Mouse (Mus musculus) gastrocnemius, postnatal 4 days (tissue): ENCODE measurements around the gene Olfr247. TPM values are rescaled to one million over a fixed set of nuclear protein-coding genes. Genes with fewer than 3 reads are reported as not detected.
"Not testable (repeated sequence)": the region's sequence is repeated elsewhere in the genome, so short reads cannot be mapped to it uniquely, and the experiment has no call there.

Experiments used
- DNase-seq, 2 experiments: peaks; one replicate each; pipeline ENCODE4 v3.0.0; 2021 to 2022; ENCODE audit warnings: low spot score in 2 of 2, mixed read lengths in 2 of 2
- long read RNA-seq, 2 experiments: library from polyadenylated mRNA; stranded (forward); transcript quantifications; one replicate each; pipeline ENCODE4 v2.0.0; 2021
- total RNA-seq, 2 experiments: library from RNA; stranded (reverse); gene quantifications; 2 replicates each; pipeline ENCODE4 v1.2.3; 2021

Gene Olfr247
- not detected for total RNA-seq
- long read RNA-seq, experiment 1, result 0 reads
- long read RNA-seq, experiment 2, result 0 reads

DNA sequence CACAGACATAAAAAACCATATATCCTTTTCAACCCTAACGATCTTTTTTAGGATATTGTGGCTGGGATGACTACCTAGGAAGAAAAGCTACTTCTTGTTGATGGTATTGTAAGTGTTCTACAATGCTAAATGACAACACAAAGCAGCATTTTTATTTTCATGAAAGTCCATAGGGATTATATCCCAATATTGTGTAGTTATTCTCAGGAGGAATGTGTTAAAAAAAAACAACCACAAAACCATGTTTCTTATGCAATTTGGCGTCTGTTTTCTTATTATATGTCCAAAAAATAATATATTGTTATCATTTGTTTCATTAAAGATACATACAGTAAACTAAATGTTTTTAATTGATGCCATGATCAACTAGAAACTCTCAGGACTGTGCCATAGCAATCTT is at the start of gene Olfr247:
Gene Olfr247 (minus strand): TSS at position 101 of the 400 bp plus-strand sequence.
- DNase-seq, result not testable (repeated sequence)

DNA sequence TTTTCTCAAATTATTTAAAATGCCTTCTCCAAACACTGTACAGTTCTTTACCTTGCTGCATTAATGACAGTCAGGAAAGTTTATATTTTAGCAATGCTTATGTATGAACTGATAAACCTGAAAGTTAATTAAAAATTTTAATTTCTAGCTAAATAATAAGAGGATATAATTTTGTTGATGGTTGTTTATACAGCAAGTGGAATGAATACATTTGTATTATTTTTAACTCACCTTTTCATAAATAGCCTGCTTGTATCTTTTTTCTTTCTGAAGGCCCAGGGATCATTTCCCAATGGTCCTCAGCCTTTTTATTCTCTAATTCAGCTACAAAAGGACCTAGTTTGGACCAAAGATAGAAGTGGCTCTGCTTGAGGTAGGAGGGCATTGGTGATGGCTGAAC is 36.4 kb upstream of the Olfr247 start, which contains the start of gene Olfr820:
Gene Olfr820 (plus strand): TSS at position 301 of the 400 bp plus-strand sequence.
- no peak for DNase-seq

DNA sequence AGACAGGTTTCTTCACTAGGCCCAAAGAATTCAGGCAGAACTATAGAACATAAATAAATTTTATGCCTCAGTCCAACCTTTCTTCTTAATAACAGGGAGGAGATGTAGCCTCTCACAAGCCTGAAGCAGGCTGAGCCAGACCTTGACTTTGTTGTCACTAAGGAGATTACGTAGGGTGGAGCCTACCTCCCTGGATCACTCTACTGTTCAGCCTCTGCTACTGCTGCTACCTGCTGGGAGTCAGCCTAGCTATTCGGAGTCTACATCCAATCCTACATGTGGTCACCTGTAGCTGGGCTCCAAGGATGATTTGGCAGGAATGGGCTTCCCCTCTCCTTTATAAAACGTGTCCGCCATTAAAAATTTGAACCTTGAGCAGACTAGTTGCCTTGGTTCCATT is 29.4 kb upstream of the Olfr247 start:
- DNase-seq, result not testable (repeated sequence)

DNA sequence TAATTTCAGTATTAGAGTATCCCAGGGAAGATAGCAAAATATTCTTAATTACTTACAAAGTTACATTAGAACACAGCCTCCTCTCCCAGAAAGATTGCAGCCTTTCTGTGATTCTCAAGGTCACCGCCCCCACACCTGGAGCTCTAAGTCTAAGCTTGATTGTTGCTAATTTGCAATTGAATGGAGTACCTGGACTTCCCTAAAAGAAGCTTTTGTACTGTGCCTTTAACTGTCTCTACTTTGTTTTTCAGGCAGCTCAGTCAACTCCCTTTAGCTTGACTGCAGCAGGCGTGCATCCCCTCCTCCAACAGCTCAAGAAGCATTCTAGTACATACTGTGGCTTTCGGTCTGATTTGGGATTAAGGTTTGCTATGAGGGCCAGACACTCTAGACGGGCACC is 28.2 kb upstream of the Olfr247 start:
- not testable (repeated sequence) for DNase-seq

DNA sequence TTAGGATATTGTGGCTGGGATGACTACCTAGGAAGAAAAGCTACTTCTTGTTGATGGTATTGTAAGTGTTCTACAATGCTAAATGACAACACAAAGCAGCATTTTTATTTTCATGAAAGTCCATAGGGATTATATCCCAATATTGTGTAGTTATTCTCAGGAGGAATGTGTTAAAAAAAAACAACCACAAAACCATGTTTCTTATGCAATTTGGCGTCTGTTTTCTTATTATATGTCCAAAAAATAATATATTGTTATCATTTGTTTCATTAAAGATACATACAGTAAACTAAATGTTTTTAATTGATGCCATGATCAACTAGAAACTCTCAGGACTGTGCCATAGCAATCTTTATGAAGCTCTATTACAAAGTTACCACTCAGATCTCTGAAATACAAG is 9.0 kb upstream of the Olfr247 start, which contains the start of gene Gm10310:
Gene Gm10310 (minus strand): TSS at position 101 of the 400 bp plus-strand sequence.
- DNase-seq, result not testable (repeated sequence)

DNA sequence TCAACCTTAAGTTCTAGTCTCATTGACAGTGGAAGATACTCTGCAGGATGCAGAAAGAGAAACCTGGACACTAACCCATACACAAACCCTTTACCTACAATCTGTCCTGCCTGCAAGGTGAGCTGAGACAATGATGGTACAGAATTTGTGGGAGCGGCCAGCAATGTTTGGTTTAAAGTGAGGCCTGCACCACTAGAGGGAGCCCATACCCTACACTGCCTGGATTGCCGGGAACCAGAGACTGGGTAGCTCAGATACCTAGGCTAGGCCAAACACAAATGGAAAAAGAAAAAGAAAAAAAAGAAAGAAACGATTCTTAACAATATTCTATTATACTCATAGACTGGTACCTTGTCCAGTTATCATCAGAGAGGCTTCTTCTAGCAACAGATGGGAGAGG is 5.9 kb upstream of the Olfr247 start:
- DNase-seq, result not testable (repeated sequence)

DNA sequence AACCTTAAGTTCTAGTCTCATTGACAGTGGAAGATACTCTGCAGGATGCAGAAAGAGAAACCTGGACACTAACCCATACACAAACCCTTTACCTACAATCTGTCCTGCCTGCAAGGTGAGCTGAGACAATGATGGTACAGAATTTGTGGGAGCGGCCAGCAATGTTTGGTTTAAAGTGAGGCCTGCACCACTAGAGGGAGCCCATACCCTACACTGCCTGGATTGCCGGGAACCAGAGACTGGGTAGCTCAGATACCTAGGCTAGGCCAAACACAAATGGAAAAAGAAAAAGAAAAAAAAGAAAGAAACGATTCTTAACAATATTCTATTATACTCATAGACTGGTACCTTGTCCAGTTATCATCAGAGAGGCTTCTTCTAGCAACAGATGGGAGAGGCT is 2.9 kb downstream of the Olfr247 start:
- not testable (repeated sequence) for DNase-seq

DNA sequence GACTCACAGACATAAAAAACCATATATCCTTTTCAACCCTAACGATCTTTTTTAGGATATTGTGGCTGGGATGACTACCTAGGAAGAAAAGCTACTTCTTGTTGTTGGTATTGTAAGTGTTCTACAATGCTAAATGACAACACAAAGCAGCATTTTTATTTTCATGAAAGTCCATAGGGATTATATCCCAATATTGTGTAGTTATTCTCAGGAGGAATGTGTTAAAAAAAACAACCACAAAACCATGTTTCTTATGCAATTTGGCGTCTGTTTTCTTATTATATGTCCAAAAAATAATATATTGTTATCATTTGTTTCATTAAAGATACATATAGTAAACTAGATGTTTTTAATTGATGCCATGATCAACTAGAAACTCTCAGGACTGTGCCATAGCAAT is 8.8 kb downstream of the Olfr247 start, which contains the start of gene Olfr819:
Gene Olfr819 (minus strand): TSS at position 101 of the 400 bp plus-strand sequence.
- DNase-seq, result not testable (repeated sequence)

DNA sequence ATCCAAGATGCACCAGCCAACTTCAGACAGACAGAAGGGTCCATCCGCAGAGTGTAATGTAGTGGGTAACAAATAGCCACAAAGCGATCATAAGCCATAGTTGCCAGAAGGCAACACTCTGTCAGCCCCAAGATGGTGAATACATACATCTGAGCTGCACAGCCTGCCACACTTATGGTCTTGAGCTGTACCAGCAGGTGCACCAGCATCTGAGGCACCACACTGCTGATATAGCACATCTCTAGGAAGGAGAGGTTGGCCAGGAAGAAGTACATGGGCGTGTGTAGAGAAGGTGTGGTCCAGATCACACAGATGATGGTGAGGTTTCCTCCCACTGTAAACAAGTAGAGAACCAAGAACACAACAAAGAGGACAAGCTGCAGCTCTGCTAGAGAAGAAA is 9.7 kb downstream of the Olfr247 start:
- not testable (repeated sequence) for DNase-seq

DNA sequence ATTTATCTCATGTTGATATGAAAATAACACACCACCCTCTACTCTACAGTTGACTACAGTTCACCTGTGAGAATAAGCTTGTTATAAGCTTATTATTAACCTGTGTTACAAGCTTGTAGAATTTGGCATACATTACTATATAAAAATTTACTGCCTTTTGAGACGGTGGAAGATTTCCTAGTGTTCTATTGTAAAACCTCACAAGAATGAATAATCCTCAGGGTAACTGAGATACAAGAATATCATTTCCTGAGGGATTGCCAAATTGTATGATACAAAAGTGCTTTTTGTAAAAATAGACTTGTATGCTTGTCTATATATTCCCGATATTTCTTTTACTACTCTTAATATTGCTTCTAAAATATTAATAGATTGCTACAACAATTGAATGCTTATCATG is 26.9 kb downstream of the Olfr247 start, which contains the start of gene Olfr818:
Gene Olfr818 (minus strand): TSS at position 101 of the 400 bp plus-strand sequence.
- DNase-seq, result no peak

Other genes starting within 250 kb of the Olfr247 start
- gene Olfr805, start 246.8 kb downstream of the Olfr247 start, total RNA-seq, result not detected
- gene Olfr806, start 234.2 kb downstream of the Olfr247 start, total RNA-seq, result not detected
- not detected for gene Olfr807, start 218.3 kb downstream of the Olfr247 start, total RNA-seq
- gene Olfr808, start 210.7 kb downstream of the Olfr247 start, total RNA-seq, result not detected
- gene Olfr809, start 201.5 kb downstream of the Olfr247 start, total RNA-seq, result not detected
- not detected for gene Olfr810, start 181.2 kb downstream of the Olfr247 start, total RNA-seq
- gene Olfr811, start 171.7 kb downstream of the Olfr247 start, total RNA-seq, result not detected
- not detected for gene Olfr812, start 130.0 kb downstream of the Olfr247 start, total RNA-seq
- not detected for gene Olfr813, start 120.8 kb downstream of the Olfr247 start, total RNA-seq
- not detected for gene Olfr814, start 96.3 kb downstream of the Olfr247 start, total RNA-seq
- gene Olfr815, start 70.3 kb downstream of the Olfr247 start, total RNA-seq, result not detected
- not detected for gene Olfr816, start 60.5 kb downstream of the Olfr247 start, total RNA-seq
- not detected for gene Olfr818, start 27.0 kb downstream of the Olfr247 start, total RNA-seq
- not detected for gene Olfr819, start 8.9 kb downstream of the Olfr247 start, total RNA-seq
- not detected for gene Gm10310, start 8.9 kb upstream of the Olfr247 start, total RNA-seq
- not detected for gene Olfr820, start 36.5 kb upstream of the Olfr247 start, total RNA-seq
- gene Olfr821, start 54.2 kb upstream of the Olfr247 start, total RNA-seq, result not detected
- not detected for gene Olfr822, start 95.1 kb upstream of the Olfr247 start, total RNA-seq
- gene Olfr823, start 139.2 kb upstream of the Olfr247 start, total RNA-seq, result not detected
- gene Olfr824, start 153.9 kb upstream of the Olfr247 start, total RNA-seq, result not detected
- not detected for gene Olfr825, start 190.6 kb upstream of the Olfr247 start, total RNA-seq
- gene Olfr826, start 208.0 kb upstream of the Olfr247 start, total RNA-seq, result not detected
- gene Olfr827, start 238.3 kb upstream of the Olfr247 start, total RNA-seq, result not detected